Mouse (Mus musculus) intestine, embryonic 15.5 days (tissue): ENCODE measurements around the gene Spsb4. TPM values are rescaled to one million over a fixed set of nuclear protein-coding genes. Genes with fewer than 3 reads are reported as not detected.

Experiments
- ATAC-seq: fragments of 200-750 bp; cut with Nextera tagmentation; 2 replicates; pipeline ENCODE4 v1.8.0; 2017; ENCODE audit warnings: moderate TSS enrichment, moderate library complexity
- H3K27ac ChIP-seq: fragments of 300-500 bp; sonication (generic); 2 replicates; pipeline ENCODE4 v1.5.1; 2015; ENCODE audit warnings: mild to moderate bottlenecking, inconsistent platforms
- H3K27me3 ChIP-seq: fragments of 300-500 bp; sonication (generic); replicated peaks from 2 replicates; pipeline ENCODE4 v1.6.1; 2015; ENCODE audit warnings: inconsistent platforms
- H3K36me3 ChIP-seq: fragments of 300-500 bp; sonication (generic); 2 replicates; pipeline ENCODE4 v1.6.1; 2015; ENCODE audit warnings: inconsistent platforms
- H3K4me1 ChIP-seq: fragments of 300-500 bp; sonication (generic); replicated peaks from 2 replicates; pipeline ENCODE4 v1.6.1; 2015; ENCODE audit warnings: inconsistent platforms
- H3K4me2 ChIP-seq: fragments of 300-500 bp; sonication (generic); replicated peaks from 2 replicates; pipeline ENCODE4 v1.6.1; 2015; ENCODE audit warnings: mild to moderate bottlenecking, inconsistent platforms
- H3K4me3 ChIP-seq: fragments of 300-500 bp; sonication (generic); replicated peaks from 2 replicates; pipeline ENCODE4 v1.5.1; 2015; ENCODE audit warnings: inconsistent platforms
- H3K9ac ChIP-seq: fragments of 300-500 bp; sonication (generic); 2 replicates; pipeline ENCODE4 v1.6.1; 2015; ENCODE audit warnings: inconsistent platforms
- H3K9me3 ChIP-seq: fragments of 300-500 bp; sonication (generic); 2 replicates; pipeline ENCODE4 v1.6.1; 2016; ENCODE audit warnings: inconsistent platforms
- WGBS: fragments of 180-500 bp; shearing (Covaris S2); methylation state at CpG from one replicate; pipeline ENCODE4 v1.1.7; 2015; 5-methylcytosine and 5-hydroxymethylcytosine counted together
- polyA plus RNA-seq: library from polyadenylated mRNA; unstranded; fragments of >200 nt; fragmentation: Nextera tagmentation; extraction: Ambion mirVana; gene quantifications from 2 replicates; pipeline ENCODE4 v1.2.1, GENCODE M21; 2015

Gene Spsb4
- polyA plus RNA-seq, 1 experiment from 2014 or later, result 29.3 TPM

DNA sequence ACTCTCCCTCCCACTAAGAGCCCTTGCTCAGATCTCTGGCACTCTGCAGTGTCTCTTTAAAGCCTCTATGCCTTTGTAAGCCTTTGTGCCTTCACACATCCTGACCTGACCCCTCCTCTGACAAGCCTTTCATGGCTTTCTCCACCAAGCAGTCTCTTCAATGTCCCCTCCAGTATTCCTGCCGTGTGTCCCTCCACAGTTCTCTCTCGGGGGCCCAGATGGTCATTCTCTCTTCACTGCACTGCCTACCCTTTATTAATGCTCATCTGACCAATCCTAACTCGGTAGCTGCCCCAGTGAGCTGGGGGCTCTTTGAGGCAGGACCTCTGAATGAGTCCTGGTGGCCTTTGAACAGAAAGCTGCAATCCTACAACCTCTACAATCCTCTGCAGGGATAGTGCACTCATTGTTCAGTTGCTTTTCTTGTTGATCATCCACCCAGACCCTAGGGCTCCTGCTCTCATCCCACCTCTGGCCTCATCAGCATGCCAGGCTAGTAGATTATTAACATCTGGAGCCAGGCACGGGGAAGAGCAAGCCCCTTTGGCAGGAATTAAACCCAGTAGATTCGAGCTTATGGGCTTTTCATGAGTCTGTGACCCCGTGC lies 60.5 kb downstream of the Spsb4 start:
- Histone ChIP-seq H3K9ac (no peak overlapping the region), H3K4me3 (no peak overlapping the region), H3K27ac (peak overlapping the region; percentile 65), H3K9me3 (no peaks in the 10 kb centered on the region), H3K27me3 (no peaks in the 10 kb centered on the region), H3K4me2 (no peak overlapping the region; the same call in 1 of the 2 replicates), H3K36me3 (no peaks in the 10 kb centered on the region), H3K4me1 (peaks cover 36% of the 10 kb centered on the region)
- 29% methylated on average over 6 of the region's 6 CpGs for WGBS
- peak; percentile 40 for ATAC-seq

- no peak overlapping the region for H3K9ac ChIP-seq
- H3K27me3 ChIP-seq, result no peaks in the 10 kb centered on the region
- no peaks in the 10 kb centered on the region for H3K9me3 ChIP-seq
- ATAC-seq, result 0 out of 2 replicates have a peak, but pooled peaks have one; percentile 4
- H3K4me1 ChIP-seq, result peaks cover 30% of the 10 kb centered on the region
- H3K27ac ChIP-seq, result no peak overlapping the region
- H3K36me3 ChIP-seq, result no peaks in the 10 kb centered on the region
- no peak overlapping the region for H3K4me2 ChIP-seq
- no peak overlapping the region for H3K4me3 ChIP-seq
- WGBS, result 33% methylated on average over 6 of the region's 6 CpGs
Observed at GRCm38 (mm10) chr9:96957298-96957865, 61.3 kb downstream of the Spsb4 start.

- H3K9me3 ChIP-seq, result no peaks in the 10 kb centered on the region
- peaks cover 27% of the 10 kb centered on the region for H3K4me1 ChIP-seq
- no peak for ATAC-seq
Observed at GRCm38 (mm10) chr9:96956646-96957297, 61.9 kb downstream of the Spsb4 start.

DNA sequence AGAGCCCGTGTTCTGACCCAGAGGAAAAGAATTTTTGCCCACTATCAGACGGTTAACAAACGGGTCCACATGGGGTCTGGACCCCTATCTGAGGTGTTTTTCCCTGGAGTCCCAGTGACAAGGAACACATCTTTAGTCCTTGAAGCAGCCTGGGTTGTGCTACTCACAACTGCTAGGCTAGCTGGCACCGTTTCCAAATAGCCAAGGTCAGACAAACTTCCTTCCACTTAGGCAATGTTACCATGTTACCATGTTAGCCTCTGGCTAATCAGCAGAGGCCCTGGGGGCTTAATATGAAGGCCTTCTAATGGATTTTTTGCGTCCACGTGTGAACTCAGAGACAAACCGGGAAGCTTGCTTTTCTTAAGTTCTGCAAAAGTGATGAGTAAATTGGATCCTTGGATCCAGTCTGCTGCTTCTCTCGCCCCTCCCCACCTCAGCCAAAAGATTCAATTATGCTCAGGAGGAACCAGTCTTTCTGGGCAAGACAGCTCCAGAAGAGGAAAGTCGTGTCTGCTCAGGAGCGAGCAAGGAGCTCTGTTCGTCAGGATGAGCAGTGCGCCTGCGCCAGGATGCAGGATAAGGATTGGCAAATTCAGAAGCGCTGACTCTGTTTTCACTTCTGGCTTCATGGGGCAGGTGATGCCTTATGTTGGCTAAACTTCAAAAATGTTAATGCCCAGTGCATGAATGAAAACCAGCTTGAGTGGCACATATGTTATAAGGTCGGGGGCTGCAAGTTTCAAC lies 64.4 kb downstream of the Spsb4 start:
- H3K9me3 ChIP-seq, result no peaks in the 10 kb centered on the region
- no peak for ATAC-seq
- no peak overlapping the region for H3K4me2 ChIP-seq
- no peak overlapping the region for H3K4me3 ChIP-seq
- no peak overlapping the region for H3K9ac ChIP-seq
- no peaks in the 10 kb centered on the region for H3K36me3 ChIP-seq
- H3K27ac ChIP-seq, result no peak overlapping the region
- no peaks in the 10 kb centered on the region for H3K27me3 ChIP-seq
- peaks cover 33% of the 10 kb centered on the region for H3K4me1 ChIP-seq
- WGBS, result 82% methylated on average over 15 of the region's 15 CpGs

More at GRCm38 (mm10) chr9:96956646-96957297, 61.9 kb downstream of the Spsb4 start:
- H3K9ac ChIP-seq, result no peak overlapping the region
- no peak overlapping the region for H3K4me3 ChIP-seq
- no peaks in the 10 kb centered on the region for H3K27me3 ChIP-seq
- 43% methylated on average over 6 of the region's 6 CpGs for WGBS
- no peak overlapping the region for H3K4me2 ChIP-seq
- no peaks in the 10 kb centered on the region for H3K36me3 ChIP-seq
- no peak overlapping the region for H3K27ac ChIP-seq

GRCm38 (mm10) chr9:96953443-96953842 lies 65.2 kb downstream of the Spsb4 start:
- 77% methylated on average over 8 of the region's 8 CpGs for WGBS
- H3K36me3 ChIP-seq, result no peaks in the 10 kb centered on the region
- H3K9me3 ChIP-seq, result no peaks in the 10 kb centered on the region
- no peaks in the 10 kb centered on the region for H3K27me3 ChIP-seq
- H3K27ac ChIP-seq, result peak overlapping the region; percentile 45; the same call in 1 of the 2 replicates
- ATAC-seq, result no peak
- no peak overlapping the region for H3K4me2 ChIP-seq
- H3K4me3 ChIP-seq, result no peak overlapping the region
- H3K4me1 ChIP-seq, result peaks cover 34% of the 10 kb centered on the region
- no peak overlapping the region for H3K9ac ChIP-seq

DNA sequence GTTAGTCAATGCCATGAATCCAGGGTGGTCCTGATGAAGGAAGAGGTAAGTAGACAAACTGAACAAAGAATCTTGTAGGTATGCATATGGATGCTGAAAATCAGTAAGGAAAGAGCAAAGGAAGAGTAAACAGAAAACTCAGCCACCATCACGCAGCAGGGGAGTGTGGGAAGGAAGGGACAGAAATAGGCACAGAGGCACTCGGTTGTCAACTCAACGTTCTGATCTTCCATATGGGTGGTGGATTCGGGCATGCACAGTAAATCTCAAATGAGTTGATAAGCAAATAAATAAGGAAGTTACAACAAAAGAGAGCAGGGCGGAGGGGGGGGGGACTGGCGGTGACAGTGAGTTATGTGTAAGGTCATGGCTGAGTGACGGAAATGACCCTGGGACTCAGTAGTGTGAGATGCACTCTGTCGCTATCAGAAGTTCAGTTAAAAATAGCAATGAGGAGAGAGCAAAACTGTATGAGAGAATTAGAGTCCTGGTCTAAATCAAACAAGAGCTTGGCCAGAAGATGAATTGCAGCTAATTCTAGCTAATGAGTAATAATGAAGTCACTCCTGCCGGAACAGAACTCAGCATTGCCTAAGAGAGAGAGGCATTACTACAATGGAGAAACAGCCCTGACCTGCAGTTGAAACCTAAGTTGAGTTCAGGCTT lies 66.2 kb downstream of the Spsb4 start:
- Histone ChIP-seq H3K4me2 (no peak overlapping the region), H3K4me3 (no peak overlapping the region), H3K27ac (peak overlapping the region; percentile 45; the same call in 1 of the 2 replicates), H3K27me3 (no peaks in the 10 kb centered on the region), H3K36me3 (no peaks in the 10 kb centered on the region), H3K9me3 (no peaks in the 10 kb centered on the region), H3K9ac (no peak overlapping the region), H3K4me1 (peaks cover 26% of the 10 kb centered on the region)
- peak; percentile 73 for ATAC-seq
- 36% methylated on average over 9 of the region's 9 CpGs for WGBS

DNA sequence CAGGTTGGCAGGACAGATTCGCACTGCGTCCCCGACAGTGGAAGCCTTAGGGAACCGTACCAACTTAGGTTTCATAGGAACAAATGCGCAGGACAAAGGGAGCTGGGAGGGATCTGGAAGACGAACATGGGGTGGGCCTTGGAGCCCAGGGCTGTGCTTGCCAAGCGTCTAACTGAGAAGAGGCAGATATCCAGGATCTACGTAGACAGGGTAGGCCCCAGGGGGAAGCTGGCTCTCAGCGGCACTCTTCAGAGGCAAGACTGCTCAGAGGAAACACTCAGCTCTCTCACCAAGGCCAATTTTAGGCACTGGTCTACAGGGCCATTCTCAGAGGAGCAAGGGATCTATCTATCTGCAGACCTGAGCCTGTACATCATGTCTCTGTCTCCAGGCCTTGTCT lies 69.1 kb downstream of the Spsb4 start:
- Histone ChIP-seq H3K4me2 (no peak overlapping the region), H3K4me1 (peaks cover 24% of the 10 kb centered on the region; the same call in 1 of the 2 replicates), H3K4me3 (no peak overlapping the region), H3K36me3 (no peaks in the 10 kb centered on the region), H3K9me3 (no peaks in the 10 kb centered on the region), H3K27me3 (no peaks in the 10 kb centered on the region), H3K27ac (no peak overlapping the region), H3K9ac (no peak overlapping the region)
- no peak for ATAC-seq
- WGBS, result 76% methylated on average over 9 of the region's 9 CpGs

DNA sequence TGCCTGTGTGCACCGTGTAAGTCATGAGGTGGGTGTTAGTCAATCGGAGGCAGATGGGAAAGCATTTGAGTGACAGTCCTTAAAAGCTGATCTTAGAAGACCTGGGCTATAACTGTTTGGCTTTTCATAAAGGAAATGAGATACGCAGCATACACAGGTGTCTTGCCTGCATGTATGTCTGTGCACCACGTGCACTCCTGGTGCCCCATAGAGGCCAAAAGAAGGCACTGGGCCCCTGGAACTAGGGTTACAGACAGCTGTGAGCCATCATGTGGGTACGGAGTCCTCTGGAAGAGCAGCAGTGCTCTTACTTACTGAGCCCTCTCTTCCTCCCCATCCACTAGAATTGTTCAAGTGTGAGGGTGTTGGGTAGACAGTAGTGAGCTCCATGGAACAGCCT lies 70.1 kb downstream of the Spsb4 start:
- Histone ChIP-seq H3K9ac (no peak overlapping the region), H3K4me1 (peaks cover 21% of the 10 kb centered on the region; the same call in 1 of the 2 replicates), H3K4me2 (no peak overlapping the region), H3K4me3 (no peak overlapping the region), H3K36me3 (no peaks in the 10 kb centered on the region), H3K27me3 (no peaks in the 10 kb centered on the region), H3K9me3 (no peaks in the 10 kb centered on the region), H3K27ac (no peak overlapping the region)
- WGBS, result 84% methylated on average over 5 of the region's 5 CpGs
- ATAC-seq, result no peak

GRCm38 (mm10) chr9:96947171-96947570 lies 71.5 kb downstream of the Spsb4 start:
- Histone ChIP-seq H3K27me3 (no peaks in the 10 kb centered on the region), H3K9me3 (no peaks in the 10 kb centered on the region), H3K9ac (no peak overlapping the region), H3K4me3 (no peak overlapping the region), H3K4me1 (peaks cover 17% of the 10 kb centered on the region; the same call in 1 of the 2 replicates), H3K27ac (no peak overlapping the region), H3K36me3 (no peaks in the 10 kb centered on the region), H3K4me2 (no peak overlapping the region)
- no peak for ATAC-seq
- WGBS, result 55% methylated on average over 5 of the region's 5 CpGs

- Histone ChIP-seq H3K27ac (no peak overlapping the region), H3K4me3 (no peak overlapping the region), H3K36me3 (no peaks in the 10 kb centered on the region), H3K9ac (no peak overlapping the region), H3K27me3 (no peaks in the 10 kb centered on the region), H3K4me2 (no peak overlapping the region), H3K4me1 (peaks cover 7% of the 10 kb centered on the region; the same call in 1 of the 2 replicates), H3K9me3 (no peaks in the 10 kb centered on the region)
- ATAC-seq, result no peak
- 75% methylated on average over 16 of the region's 16 CpGs for WGBS
Observed at GRCm38 (mm10) chr9:96944517-96944916, 74.1 kb downstream of the Spsb4 start.

DNA sequence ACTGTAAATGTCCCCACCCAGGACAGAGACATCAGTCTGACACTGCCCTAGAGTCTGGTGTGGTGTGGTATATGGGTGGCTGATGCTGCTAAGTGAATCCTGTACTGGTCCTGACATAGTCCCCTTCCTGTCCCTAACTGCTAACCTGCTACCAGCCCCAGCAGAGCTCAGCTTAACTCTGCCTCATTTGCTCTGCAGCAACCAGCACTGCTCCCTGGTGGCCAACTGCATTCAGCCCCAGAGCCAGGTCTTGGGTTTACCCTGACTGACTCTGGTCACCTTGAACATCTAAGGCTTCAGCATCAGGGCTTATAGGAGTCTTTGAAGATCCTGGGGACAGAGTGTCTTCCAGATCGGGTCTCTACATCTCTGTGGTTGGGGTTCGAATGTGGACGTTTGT lies 75.7 kb downstream of the Spsb4 start:
- ATAC-seq, result no peak
- H3K9me3 ChIP-seq, result no peaks in the 10 kb centered on the region
- H3K4me3 ChIP-seq, result no peak overlapping the region
- 88% methylated on average over 3 of the region's 3 CpGs for WGBS
- H3K9ac ChIP-seq, result no peak overlapping the region
- no peak overlapping the region for H3K4me2 ChIP-seq
- H3K27me3 ChIP-seq, result no peaks in the 10 kb centered on the region
- H3K27ac ChIP-seq, result no peak overlapping the region
- no peaks in the 10 kb centered on the region for H3K36me3 ChIP-seq
- peaks cover 4% of the 10 kb centered on the region; the same call in 1 of the 2 replicates for H3K4me1 ChIP-seq

DNA sequence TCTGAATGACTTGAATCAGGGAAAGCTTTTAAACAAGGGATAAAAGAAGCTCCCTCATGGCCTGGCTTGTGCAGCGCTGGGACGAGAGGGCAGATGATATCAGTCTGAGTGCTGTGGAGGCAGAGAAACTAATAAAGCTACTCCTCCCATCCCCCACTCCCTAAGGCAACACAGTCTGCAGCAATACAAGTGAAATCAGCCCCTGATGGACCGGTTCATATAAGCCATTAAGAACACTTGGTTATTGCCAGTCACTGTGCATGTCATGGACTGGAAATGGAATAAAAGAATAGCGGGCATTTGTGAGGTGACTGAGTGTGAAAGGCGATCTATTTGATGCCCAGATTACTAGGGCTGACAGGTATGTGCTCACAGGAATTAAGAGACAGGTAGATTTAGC lies 79.8 kb downstream of the Spsb4 start:
- no peak overlapping the region for H3K4me3 ChIP-seq
- no peak overlapping the region for H3K4me2 ChIP-seq
- 75% methylated on average over 5 of the region's 5 CpGs for WGBS
- no peak for ATAC-seq
- no peaks in the 10 kb centered on the region for H3K36me3 ChIP-seq
- no peaks in the 10 kb centered on the region for H3K4me1 ChIP-seq
- no peak overlapping the region for H3K27ac ChIP-seq
- no peaks in the 10 kb centered on the region for H3K9me3 ChIP-seq
- H3K27me3 ChIP-seq, result no peaks in the 10 kb centered on the region
- H3K9ac ChIP-seq, result no peak overlapping the region
